Mouse (Mus musculus) thymus, postnatal 10 days (tissue): ENCODE data around the gene B3galt5.
A peak's percentile ranks its signal among the peaks of the same experiment; 100 is the strongest.

Source experiments
- DNase-seq, 2 experiments: peaks; one replicate each; pipeline ENCODE4 v3.0.0; 2021; ENCODE audit warnings: low spot score in 2 of 2

The B3galt5 gene

DNA sequence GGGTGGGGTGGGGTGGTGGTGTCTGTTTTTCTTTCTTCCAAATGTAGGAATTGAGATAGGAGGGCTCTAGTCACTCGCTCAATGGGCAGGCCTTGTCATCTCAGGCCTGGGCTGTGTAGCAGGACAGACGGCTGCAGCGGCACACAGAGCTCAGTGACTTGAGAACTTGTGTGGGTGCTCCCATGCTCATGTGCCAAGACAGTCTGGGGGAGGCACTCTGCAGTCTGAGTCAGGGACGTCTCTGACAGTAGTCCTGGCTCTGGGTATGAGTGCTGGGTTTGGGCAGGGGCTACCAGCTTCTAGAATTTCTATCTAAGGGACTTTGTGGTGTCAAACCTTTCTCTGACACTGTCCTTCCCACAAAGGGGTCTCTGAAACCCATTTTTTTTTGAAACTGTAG, 106.3 kb downstream of the B3galt5 start:
- DNase-seq = no peak

GRCm38 (mm10) chr16:96345117-96345516, 109.5 kb downstream of the B3galt5 start:
- peak; percentile 51 to 84 for DNase-seq

GRCm38 (mm10) chr16:96348070-96348469, 112.5 kb downstream of the B3galt5 start:
- DNase-seq = no peak

DNA sequence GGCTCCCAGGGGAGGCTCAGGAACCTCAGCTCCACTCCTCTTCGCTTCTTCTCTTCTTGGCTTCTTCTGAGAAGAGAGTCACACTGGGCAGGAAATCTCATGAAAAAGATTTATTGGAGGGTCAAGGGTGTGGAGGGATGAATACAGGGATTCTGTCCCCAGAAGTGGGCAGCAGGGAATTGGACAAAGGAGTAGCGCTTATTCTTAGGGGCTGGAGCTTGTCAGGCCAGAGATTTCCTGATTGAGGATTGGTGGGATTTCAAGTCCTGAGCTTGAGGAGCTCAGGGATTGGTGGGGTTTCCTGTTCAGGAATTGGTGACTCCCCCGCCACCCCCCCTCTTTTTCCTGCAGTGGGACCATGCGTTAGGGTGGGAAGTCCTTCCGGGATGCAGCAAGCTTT, 113.2 kb downstream of the B3galt5 start:
- DNase-seq = no peak

DNA sequence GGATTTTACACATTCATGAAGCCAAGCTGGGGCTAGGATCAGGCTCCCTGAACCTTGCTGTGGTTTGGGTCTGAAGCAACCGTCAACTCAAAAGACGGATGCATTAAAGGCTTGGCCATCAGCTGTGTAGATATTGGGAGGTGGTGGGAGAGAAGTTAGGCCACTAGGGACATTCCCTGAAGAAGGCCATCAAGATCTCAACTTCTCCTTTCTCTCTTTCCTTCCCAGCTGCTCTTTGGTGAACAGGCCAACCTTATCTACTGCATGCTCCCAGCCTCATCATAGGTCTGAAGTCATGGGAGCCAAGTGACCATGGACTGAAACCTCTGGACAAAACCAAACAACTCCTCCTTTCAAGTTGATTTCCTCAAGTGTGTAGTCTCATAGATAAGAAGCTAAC, 115.9 kb downstream of the B3galt5 start:
- no peak for DNase-seq

- no peak for DNase-seq
Measured at GRCm38 (mm10) chr16:96353296-96353896, 117.8 kb downstream of the B3galt5 start.

DNA sequence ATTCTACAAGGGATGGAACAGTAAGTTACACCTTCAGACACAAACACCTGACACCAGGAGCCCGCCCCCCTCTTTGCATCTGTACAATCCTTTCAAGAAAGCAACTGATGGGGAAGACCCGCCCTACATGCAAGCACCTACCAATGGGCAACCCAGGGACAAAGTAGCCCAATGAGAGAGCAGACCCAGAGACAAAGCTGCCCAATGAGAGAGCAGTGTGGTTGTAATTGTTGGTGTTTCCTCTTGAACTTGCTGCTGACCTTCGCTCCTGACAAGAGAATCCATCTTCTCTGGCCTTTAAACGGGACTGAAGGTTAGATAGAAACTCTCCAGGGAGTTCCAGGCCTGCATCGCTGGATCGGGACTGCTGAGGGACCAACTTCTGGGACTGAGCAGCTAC, 118.4 kb downstream of the B3galt5 start:
- no peak for DNase-seq

DNA sequence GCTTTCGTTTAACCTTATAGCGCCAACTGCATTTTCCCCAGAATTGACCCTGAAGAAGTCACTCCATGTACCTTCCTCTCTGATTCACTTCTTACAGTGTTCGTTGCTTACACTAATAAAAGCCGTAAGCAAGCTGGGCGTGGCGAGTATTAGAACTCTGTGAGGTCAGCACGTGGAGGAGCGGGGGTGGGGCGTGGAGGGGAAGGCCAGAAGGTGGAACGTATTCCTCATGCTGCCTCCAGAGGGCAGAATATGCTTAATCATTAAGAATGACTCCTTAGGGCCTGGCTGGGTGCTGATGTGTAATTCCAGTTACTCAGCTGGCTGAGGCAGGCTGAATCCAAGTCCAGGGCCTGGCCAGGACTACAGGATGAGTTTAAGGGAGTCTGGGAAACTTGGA, 122.3 kb downstream of the B3galt5 start:
- peak in 1 of 2 experiments; percentile 27 for DNase-seq

- DNase-seq = no peak
Measured at GRCm38 (mm10) chr16:96361305-96362124, 125.9 kb downstream of the B3galt5 start.

DNA sequence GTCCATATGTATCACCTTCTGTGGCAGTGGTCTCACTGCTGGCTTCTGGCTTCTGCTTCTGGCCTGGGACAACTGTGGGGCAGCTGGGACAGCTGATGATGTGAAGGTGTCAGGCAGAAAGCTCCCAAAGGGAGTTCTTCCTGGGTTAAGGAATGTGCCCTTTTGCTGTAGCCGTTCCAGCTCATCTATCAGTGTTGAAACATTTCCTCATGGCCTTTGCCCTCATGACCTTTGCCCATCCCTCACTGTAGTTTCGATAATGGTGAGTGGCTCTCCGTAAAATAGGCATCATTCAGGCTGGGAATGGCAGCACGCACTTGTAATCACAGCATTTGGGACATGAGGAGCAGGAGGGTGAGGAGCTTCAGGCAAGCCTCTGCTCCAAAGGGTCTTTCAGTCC, 127.3 kb downstream of the B3galt5 start:
- no peak for DNase-seq

DNA sequence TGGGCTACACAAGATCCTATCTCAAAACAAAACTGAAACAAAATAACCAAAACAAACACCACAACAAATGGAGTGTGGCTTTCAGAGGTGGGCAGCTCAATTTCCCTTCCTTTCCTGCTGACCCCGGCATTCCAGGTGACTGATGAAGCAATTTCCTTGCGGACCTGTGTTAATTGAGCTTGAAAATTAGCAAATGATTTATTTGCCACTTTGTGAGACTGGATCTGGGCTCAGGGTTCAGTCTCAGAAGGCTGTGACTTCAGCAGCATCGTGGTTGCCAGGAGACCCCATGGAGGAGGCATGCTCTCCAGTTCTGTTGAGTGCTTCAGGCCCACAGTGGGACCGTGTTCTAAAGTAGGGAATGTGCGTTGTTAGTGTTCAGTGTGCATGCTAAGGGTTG, 127.7 kb downstream of the B3galt5 start:
- no peak for DNase-seq

GRCm38 (mm10) chr16:96364870-96365269, 129.3 kb downstream of the B3galt5 start:
- DNase-seq = no peak
